Mouse (Mus musculus): Measurements from ENCODE around the gene Prtn3. TPM values are rescaled to one million over a fixed set of nuclear protein-coding genes. Genes with fewer than 3 reads are reported as not detected.

The Prtn3 gene
- polyA plus RNA-seq, 1 experiment from 2014 or later: 5.6 TPM

DNA sequence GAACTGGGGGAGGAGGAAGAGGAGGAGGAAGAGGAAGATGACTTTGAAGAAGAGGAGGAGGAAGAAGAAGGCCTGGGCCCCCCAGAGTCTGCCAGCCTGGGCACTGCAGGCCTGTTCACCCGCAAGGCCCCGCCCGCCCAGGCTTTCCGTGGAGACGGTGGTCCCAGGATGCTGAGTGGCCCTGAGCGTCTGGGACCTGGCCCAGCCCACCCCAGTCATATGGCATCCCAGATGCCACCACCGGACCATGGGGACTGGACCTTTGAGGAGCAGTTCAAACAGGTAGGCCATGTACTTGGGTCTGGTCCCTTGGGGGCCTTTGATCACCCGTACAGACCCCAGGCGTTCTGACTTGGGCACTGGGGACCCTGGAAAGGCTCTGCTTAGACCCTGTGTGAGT lies 57.5 kb downstream of the Prtn3 start:
- no peak for ATAC-seq (ENCODE audit: insufficient number of reproducible peaks, low FRiP score, low TSS enrichment, low read depth)
- peaks cover 76% of the 10 kb centered on the region for H3K4me1 ChIP-seq
- no peaks in the 10 kb centered on the region for H3K9me3 ChIP-seq (replicated peaks)
- no peak overlapping the region for H3K4me2 ChIP-seq (replicated peaks)
- no peaks in the 10 kb centered on the region for H3K27me3 ChIP-seq
- no peak overlapping the region for H3K4me3 ChIP-seq (replicated peaks)
- 75% methylated on average over 9 of the region's 9 CpGs for WGBS
- H3K9ac ChIP-seq: no peak overlapping the region
- peak overlapping the region; percentile 49; the same call in 1 of the 2 replicates for H3K27ac ChIP-seq (replicated peaks)
- H3K36me3 ChIP-seq: peaks cover 34% of the 10 kb centered on the region

DNA sequence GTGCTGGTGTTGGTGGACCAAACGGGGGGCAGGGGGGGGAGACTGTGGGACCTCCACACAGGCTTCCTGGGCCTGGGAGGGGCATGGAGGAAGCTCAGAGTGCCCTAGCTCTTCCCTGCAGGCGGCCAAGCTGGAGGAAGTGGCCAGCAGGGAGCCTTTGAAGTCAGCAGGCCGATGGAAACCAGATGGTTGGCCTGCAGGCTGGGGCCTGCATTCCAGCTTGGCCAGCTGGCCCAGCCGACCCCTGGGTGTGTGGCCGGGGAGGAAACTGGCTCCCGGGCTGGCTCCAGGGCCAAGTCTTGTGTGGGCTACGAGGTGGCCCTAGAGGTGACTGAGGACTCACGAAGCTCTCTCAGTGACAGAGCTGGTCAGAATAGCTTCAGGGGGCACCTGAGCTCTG lies 58.5 kb downstream of the Prtn3 start:
- WGBS: 20% methylated on average over 8 of the region's 8 CpGs
- H3K27ac ChIP-seq (replicated peaks): peak overlapping the region; percentile 49
- H3K9ac ChIP-seq: no peak overlapping the region
- no peaks in the 10 kb centered on the region for H3K27me3 ChIP-seq
- no peak overlapping the region for H3K4me3 ChIP-seq (replicated peaks)
- H3K4me1 ChIP-seq: peaks cover 83% of the 10 kb centered on the region
- no peak for ATAC-seq (ENCODE audit: insufficient number of reproducible peaks, low FRiP score, low TSS enrichment, low read depth)
- H3K36me3 ChIP-seq: peaks cover 36% of the 10 kb centered on the region
- no peaks in the 10 kb centered on the region for H3K9me3 ChIP-seq (replicated peaks)
- 0 out of 2 replicates have a peak overlapping the region, but pooled peaks have one; percentile 15 for H3K4me2 ChIP-seq (replicated peaks)

Small RNA genes lying within 50 kb of the gene (microRNA-seq; reads per million reads assigned to microRNA genes)
- not detected for gene Mir6910 (ENCODE audit: borderline number of aligned reads)

Other genes with a start within 250 kb of the Prtn3 start
- 11.8 and 12.5 TPM in 2 replicates for gene Shc2, start 236.6 kb upstream of the Prtn3 start, polyA plus RNA-seq (2015; fragmentation: Nextera tagmentation; extraction: Ambion mirVana)
- not detected in 2 replicates for gene Odf3l2, start 228.7 kb upstream of the Prtn3 start, polyA plus RNA-seq (2015; fragmentation: Nextera tagmentation; extraction: Ambion mirVana)
- 8.4 and 9.1 TPM in 2 replicates for gene Madcam1, start 209.9 kb upstream of the Prtn3 start, polyA plus RNA-seq (2015; fragmentation: Nextera tagmentation; extraction: Ambion mirVana)
- 62.4 and 63.6 TPM in 2 replicates for gene Tpgs1, start 205.1 kb upstream of the Prtn3 start, polyA plus RNA-seq (2015; fragmentation: Nextera tagmentation; extraction: Ambion mirVana)
- 94.8 and 96.8 TPM in 2 replicates for gene Cdc34, start 192.3 kb upstream of the Prtn3 start, polyA plus RNA-seq (2015; fragmentation: Nextera tagmentation; extraction: Ambion mirVana)
- 0.89 and 1.5 TPM in 2 replicates for gene Gzmm, start 185.5 kb upstream of the Prtn3 start, polyA plus RNA-seq (2015; fragmentation: Nextera tagmentation; extraction: Ambion mirVana)
- gene Bsg, start 170.0 kb upstream of the Prtn3 start, polyA plus RNA-seq (2015; fragmentation: Nextera tagmentation; extraction: Ambion mirVana): 837 and 902 TPM in 2 replicates
- 0.07 and 0.13 TPM in 2 replicates for gene Hcn2, start 157.8 kb upstream of the Prtn3 start, polyA plus RNA-seq (2015; fragmentation: Nextera tagmentation; extraction: Ambion mirVana)
- gene Polrmt, start 127.9 kb upstream of the Prtn3 start, polyA plus RNA-seq (2015; fragmentation: Nextera tagmentation; extraction: Ambion mirVana): 41.6 and 46.6 TPM in 2 replicates
- gene Fgf22, start 119.4 kb upstream of the Prtn3 start, polyA plus RNA-seq (2015; fragmentation: Nextera tagmentation; extraction: Ambion mirVana): 2.5 and 3.9 TPM in 2 replicates
- gene Rnf126, start 107.5 kb upstream of the Prtn3 start, polyA plus RNA-seq (2015; fragmentation: Nextera tagmentation; extraction: Ambion mirVana): 110 and 127 TPM in 2 replicates
- gene Fstl3, start 97.2 kb upstream of the Prtn3 start, polyA plus RNA-seq (2015; fragmentation: Nextera tagmentation; extraction: Ambion mirVana): 20.1 and 20.2 TPM in 2 replicates
- 0.07 TPM in 1 of 2 replicates, not detected in the other for gene Prss57, start 83.5 kb upstream of the Prtn3 start, polyA plus RNA-seq (2015; fragmentation: Nextera tagmentation; extraction: Ambion mirVana)
- gene Palm, start 80.9 kb upstream of the Prtn3 start, polyA plus RNA-seq (2015; fragmentation: Nextera tagmentation; extraction: Ambion mirVana): 88.1 and 96.6 TPM in 2 replicates
- 5.4 and 7.8 TPM in 2 replicates for gene Misp, start 53.5 kb upstream of the Prtn3 start, polyA plus RNA-seq (2015; fragmentation: Nextera tagmentation; extraction: Ambion mirVana)
- 299 and 325 TPM in 2 replicates for gene Ptbp1, start 20.0 kb upstream of the Prtn3 start, polyA plus RNA-seq (2015; fragmentation: Nextera tagmentation; extraction: Ambion mirVana)
- 59.9 and 68.2 TPM in 2 replicates for gene Plppr3, start 158 bp downstream of the Prtn3 start, polyA plus RNA-seq (2015; fragmentation: Nextera tagmentation; extraction: Ambion mirVana)
- gene Elane, start 11.8 kb downstream of the Prtn3 start, polyA plus RNA-seq (2015; fragmentation: Nextera tagmentation; extraction: Ambion mirVana): 0.28 and 0.85 TPM in 2 replicates
- gene Cfd, start 16.4 kb downstream of the Prtn3 start, polyA plus RNA-seq (2015; fragmentation: Nextera tagmentation; extraction: Ambion mirVana): not detected in 2 replicates
- gene Med16, start 34.4 kb downstream of the Prtn3 start, polyA plus RNA-seq (2015; fragmentation: Nextera tagmentation; extraction: Ambion mirVana): 44.0 and 48.4 TPM in 2 replicates
- 5.2 TPM in 1 of 2 replicates, not detected in the other for gene Gm26602, start 36.4 kb downstream of the Prtn3 start, polyA plus RNA-seq (2015; fragmentation: Nextera tagmentation; extraction: Ambion mirVana)
- 1.1 and 1.4 TPM in 2 replicates for gene Kiss1r, start 42.5 kb downstream of the Prtn3 start, polyA plus RNA-seq (2015; fragmentation: Nextera tagmentation; extraction: Ambion mirVana)
- gene R3hdm4, start 46.7 kb downstream of the Prtn3 start, polyA plus RNA-seq (2015; fragmentation: Nextera tagmentation; extraction: Ambion mirVana): 179 and 181 TPM in 2 replicates
- 6.6 and 7.0 TPM in 2 replicates for gene Arid3a, start 52.6 kb downstream of the Prtn3 start, polyA plus RNA-seq (2015; fragmentation: Nextera tagmentation; extraction: Ambion mirVana)
- 84.7 and 90.6 TPM in 2 replicates for gene Wdr18, start 85.7 kb downstream of the Prtn3 start, polyA plus RNA-seq (2015; fragmentation: Nextera tagmentation; extraction: Ambion mirVana)
- 0.63 and 0.77 TPM in 2 replicates for gene Grin3b, start 96.2 kb downstream of the Prtn3 start, polyA plus RNA-seq (2015; fragmentation: Nextera tagmentation; extraction: Ambion mirVana)
- 23.9 and 29.3 TPM in 2 replicates for gene Tmem259, start 109.9 kb downstream of the Prtn3 start, polyA plus RNA-seq (2015; fragmentation: Nextera tagmentation; extraction: Ambion mirVana)
- 288 and 296 TPM in 2 replicates for gene Cnn2, start 114.1 kb downstream of the Prtn3 start, polyA plus RNA-seq (2015; fragmentation: Nextera tagmentation; extraction: Ambion mirVana)
- 3.7 and 4.0 TPM in 2 replicates for gene Abca7, start 122.0 kb downstream of the Prtn3 start, polyA plus RNA-seq (2015; fragmentation: Nextera tagmentation; extraction: Ambion mirVana)
- 5.1 and 6.2 TPM in 2 replicates for gene Arhgap45, start 142.2 kb downstream of the Prtn3 start, polyA plus RNA-seq (2015; fragmentation: Nextera tagmentation; extraction: Ambion mirVana)
- gene Polr2e, start 165.3 kb downstream of the Prtn3 start, polyA plus RNA-seq (2015; fragmentation: Nextera tagmentation; extraction: Ambion mirVana): 218 and 221 TPM in 2 replicates
- 503 and 528 TPM in 2 replicates for gene Gpx4, start 172.7 kb downstream of the Prtn3 start, polyA plus RNA-seq (2015; fragmentation: Nextera tagmentation; extraction: Ambion mirVana)
- gene Sbno2, start 231.1 kb downstream of the Prtn3 start, polyA plus RNA-seq (2015; fragmentation: Nextera tagmentation; extraction: Ambion mirVana): 19.4 and 19.8 TPM in 2 replicates
- gene Stk11, start 241.3 kb downstream of the Prtn3 start, polyA plus RNA-seq (2015; fragmentation: Nextera tagmentation; extraction: Ambion mirVana): 21.3 and 27.3 TPM in 2 replicates